Comparison of ENCODE assay signal across 8 mouse cellular contexts in genomic region chr13:81782475-81782874, GRCm38 (mm10). TPM values are rescaled to one million over a fixed set of nuclear protein-coding genes. Genes with fewer than 3 reads are reported as not detected.
DNase-seq lines count a peak whose midpoint lies in the region; ATAC-seq and TF ChIP-seq lines count a peak whose summit lies in the region.

No protein-coding gene starts in this region.

- peak overlapping the region; percentile 61 for H3K4me3 ChIP-seq in heart, embryonic 11.5 days (ENCODE audit: low read depth, low read length)
- peak overlapping the region; percentile 87 for H3K4me3 ChIP-seq in E14TG2a.4 (replicated peaks; ENCODE audit: low read length)
- H3K4me3 ChIP-seq in forebrain, embryonic 13.5 days, result peak overlapping the region; percentile 56
- peak overlapping the region; percentile 54 to 70 for H3K4me3 ChIP-seq in liver, embryonic 14.5 days (ENCODE audit: insufficient read depth in 1 of 2, low read depth in 2 of 2, low read length in 2 of 2)

- H3K27me3 ChIP-seq in heart, embryonic 11.5 days (ENCODE audit: control insufficient read depth, insufficient read depth, low read length), result no peaks in the 10 kb centered on the region
- no peaks in the 10 kb centered on the region for H3K27me3 ChIP-seq in E14TG2a.4 (ENCODE audit: insufficient read depth, low read length)
- no peaks in the 10 kb centered on the region for H3K27me3 ChIP-seq in forebrain, embryonic 13.5 days
- H3K27me3 ChIP-seq in liver, embryonic 14.5 days (ENCODE audit: control insufficient read depth, insufficient read depth, low read length), result no peaks in the 10 kb centered on the region

- peak overlapping the region; percentile 71; the same call in 1 of the 2 replicates for H3K27ac ChIP-seq in heart, embryonic 11.5 days (ENCODE audit: low read depth, low read length)
- peak overlapping the region; percentile 97 for H3K27ac ChIP-seq in forebrain, embryonic 13.5 days
- H3K27ac ChIP-seq in liver, embryonic 14.5 days, result peak overlapping the region; percentile 78

- no peaks in the 10 kb centered on the region for H3K9me3 ChIP-seq in heart, embryonic 11.5 days (replicated peaks; ENCODE audit: control insufficient read depth, low read length)
- no peaks in the 10 kb centered on the region for H3K9me3 ChIP-seq in E14TG2a.4 (ENCODE audit: low read length)
- H3K9me3 ChIP-seq in forebrain, embryonic 13.5 days (replicated peaks), result no peaks in the 10 kb centered on the region
- H3K9me3 ChIP-seq in liver, embryonic 14.5 days (ENCODE audit: control insufficient read depth, low read length), result no peaks in the 10 kb centered on the region

- TF ChIP-seq EP300 in liver, embryonic 14.5 days (IDR thresholded peaks at IDR 0.05; ENCODE audit: low read depth), result 0 out of 2 replicates have a peak, but pooled peaks have one; percentile 25

- WGBS in heart, embryonic 11.5 days (ENCODE audit: insufficient replicate concordance), result 43% methylated on average over 9 of the region's 9 CpGs
- WGBS in forebrain, embryonic 13.5 days, result 48% methylated on average over 9 of the region's 9 CpGs
- 20% methylated on average over 9 of the region's 9 CpGs for WGBS in liver, embryonic 14.5 days (ENCODE audit: insufficient replicate concordance)

- peak overlapping the region; percentile 84 for H3K9ac ChIP-seq in heart, embryonic 11.5 days (ENCODE audit: low read depth, low read length)
- peak overlapping the region; percentile 69 for H3K9ac ChIP-seq in forebrain, embryonic 13.5 days
- H3K9ac ChIP-seq in liver, embryonic 14.5 days (replicated peaks), result peak overlapping the region; percentile 67

- no peak for ATAC-seq in heart, embryonic 11.5 days (replicated peaks; ENCODE audit: insufficient number of reproducible peaks, low FRiP score, low TSS enrichment)
- ATAC-seq in forebrain, embryonic 13.5 days, result no peak
- ATAC-seq in liver, embryonic 14.5 days (ENCODE audit: insufficient read depth), result no peak
- no peak for ATAC-seq in granulocyte monocyte progenitor cell, adult 5-6 weeks (replicated peaks; ENCODE audit: poor library complexity, severe bottlenecking)

- no peak for TF ChIP-seq CTCF in E14TG2a.4 (conservative IDR thresholded peaks at IDR 0.05; ENCODE audit: low read length)
- TF ChIP-seq CTCF in liver, embryonic 14.5 days (IDR thresholded peaks at IDR 0.05; ENCODE audit: low read depth), result no peak

- H3K4me1 ChIP-seq in heart, embryonic 11.5 days (ENCODE audit: control insufficient read depth, insufficient read depth, low read length), result peaks cover 11% of the 10 kb centered on the region
- H3K4me1 ChIP-seq in E14TG2a.4 (replicated peaks; ENCODE audit: low read depth, low read length), result peaks cover 21% of the 10 kb centered on the region
- H3K4me1 ChIP-seq in forebrain, embryonic 13.5 days, result peaks cover 29% of the 10 kb centered on the region
- peaks cover 6 to 12% of the 10 kb centered on the region in 2 experiments for H3K4me1 ChIP-seq in liver, embryonic 14.5 days (replicated peaks; ENCODE audit: control insufficient read depth in 2 of 2, insufficient read depth in 2 of 2, low read length in 1 of 2)

- H3K36me3 ChIP-seq in heart, embryonic 11.5 days (ENCODE audit: control insufficient read depth, insufficient read depth, low read length), result no peaks in the 10 kb centered on the region
- H3K36me3 ChIP-seq in E14TG2a.4 (ENCODE audit: insufficient read depth, low read length), result peaks cover 25% of the 10 kb centered on the region
- peaks cover 4% of the 10 kb centered on the region; the same call in 1 of the 2 replicates for H3K36me3 ChIP-seq in forebrain, embryonic 13.5 days (ENCODE audit: poor library complexity, severe bottlenecking)
- H3K36me3 ChIP-seq in liver, embryonic 14.5 days (replicated peaks; ENCODE audit: control insufficient read depth, insufficient read depth, low read depth), result peaks cover 7% of the 10 kb centered on the region

- DNase-seq in heart, adult 8-10 months (ENCODE audit: low spot score), result no peak
- DNase-seq in liver, embryonic 14.5 days (ENCODE audit: low read depth in 3 of 3, low spot score in 3 of 3), result no peak
- no peak for DNase-seq in adrenal gland, adult 2 months
- DNase-seq in cerebellum, adult 18-20 months, result no peak

- H3K4me2 ChIP-seq in heart, embryonic 11.5 days, result peak overlapping the region; percentile 77
- H3K4me2 ChIP-seq in forebrain, embryonic 13.5 days, result peak overlapping the region; percentile 73
- peak overlapping the region; percentile 86 for H3K4me2 ChIP-seq in liver, embryonic 14.5 days (ENCODE audit: low read depth)

RNA-seq across cellular contexts. Expression of gene Cetn3, which starts 0.4 kb away (rescaled TPM):
- 220 and 240 TPM in 2 replicates for polyA plus RNA-seq in heart, embryonic 11.5 days (2014; fragmentation: Nextera tagmentation; extraction: Ambion mirVana)
- 10 to 100 TPM; 42.4 to 60.0 (median 51.5) TPM for total RNA-seq in heart, adult 8-10 months (2022)
- polyA plus RNA-seq in forebrain, embryonic 13.5 days (2015; fragmentation: Nextera tagmentation; extraction: Ambion mirVana), result 267 and 308 TPM in 2 replicates
- polyA plus RNA-seq in liver, embryonic 14.5 days (2012; rRNA removed), result 24.2 and 64.1 TPM in 2 replicates
- polyA plus RNA-seq in liver, embryonic 14.5 days (2014; fragmentation: Nextera tagmentation; extraction: Ambion mirVana), result 142 and 146 TPM in 2 replicates
- 100 to 1,000 TPM; 116 to 135 TPM for total RNA-seq in adrenal gland, adult 2 months (2021)
- polyA plus RNA-seq in adrenal gland, adult 2 months (2012; rRNA removed), result 0.48 and 0.77 TPM in 2 replicates
- total RNA-seq in granulocyte monocyte progenitor cell, adult 5-6 weeks (2014; fragmentation: Nextera tagmentation), result 212 and 216 TPM in 2 replicates
- total RNA-seq in granulocyte monocyte progenitor cell, adult 5-6 weeks (2017), result 538 and 660 TPM in 2 replicates

Comparison
In these comparisons a context has a peak if more than half of its experiments do, and no peak if none do; other contexts are left out.
1. RNA of gene Cetn3, which starts 0.4 kb away (polyA plus RNA-seq): 267 to 308 TPM in forebrain, embryonic 13.5 days, 220 to 240 TPM in heart, embryonic 11.5 days and 24.2 to 146 TPM in liver, embryonic 14.5 days; 0.48 to 0.77 TPM in adrenal gland, adult 2 months; every median in the first group is over 10 times any median in the second.
2. Peak in every context shown above with its lines, with median percentiles within 50 percentile points of each other: H3K27ac ChIP-seq, H3K4me2 ChIP-seq, H3K4me3 ChIP-seq and H3K9ac ChIP-seq.